Mouse (Mus musculus) G1E (cell line): ENCODE results near the gene Cd300lf. TPM values are rescaled to one million over a fixed set of nuclear protein-coding genes. Genes with fewer than 3 reads are reported as not detected.

ENCODE experiments used
- ATAC-seq: 2 replicates; pipeline ENCODE4 v1.8.0; 2016; ENCODE audit warnings: mild to moderate bottlenecking; ENCODE audit not compliant: insufficient number of reproducible peaks, poor library complexity, low FRiP score, severe bottlenecking; ENCODE audit errors: extremely low read depth
- DNase-seq: peaks from one replicate; pipeline ENCODE4 v3.0.0; 2012; ENCODE audit warnings: low spot score
- H3K27me3 ChIP-seq: 2 replicates; pipeline ENCODE4 v1.6.1; 2012; ENCODE audit warnings: mild to moderate bottlenecking, low read length, inconsistent platforms; ENCODE audit not compliant: insufficient read depth
- H3K36me3 ChIP-seq: replicated peaks from 2 replicates; pipeline ENCODE3; 2012; ENCODE audit warnings: mild to moderate bottlenecking, inconsistent platforms
- H3K4me1 ChIP-seq: 2 replicates; pipeline ENCODE4 v1.6.1; 2012; ENCODE audit warnings: low read depth, low read length, inconsistent platforms, mixed read lengths; ENCODE audit not compliant: insufficient read depth
- H3K4me3 ChIP-seq: 2 replicates; pipeline ENCODE4 v1.5.1; 2012; ENCODE audit warnings: low read depth, mild to moderate bottlenecking, inconsistent platforms, low read length, moderate library complexity, mixed read lengths
- H3K9me3 ChIP-seq: replicated peaks from 2 replicates; pipeline ENCODE4 v1.6.1; 2012; ENCODE audit warnings: inconsistent platforms
- CTCF ChIP-seq: IDR thresholded peaks from 2 replicates; pipeline ENCODE4 v1.5.1; 2012; ENCODE audit warnings: low read depth, low read length, inconsistent platforms, mixed read lengths
- GATA1 ChIP-seq: IDR thresholded peaks from 2 replicates; pipeline ENCODE4 v1.6.1; 2012; ENCODE audit warnings: borderline replicate concordance, low read length, inconsistent platforms, mixed read lengths
- GATA2 ChIP-seq: IDR thresholded peaks from 2 replicates; pipeline ENCODE4 v1.6.1; 2012; ENCODE audit warnings: low read depth, low read length, inconsistent platforms, borderline replicate concordance
- POLR2AphosphoS5 ChIP-seq: IDR thresholded peaks from 2 replicates; pipeline ENCODE4 v1.6.1; 2012; ENCODE audit warnings: low read depth, low read length, inconsistent platforms; ENCODE audit not compliant: insufficient replicate concordance
- TAL1 ChIP-seq: conservative IDR thresholded peaks from 2 replicates; pipeline ENCODE4 v1.6.1; 2012; ENCODE audit warnings: low read depth, low read length, inconsistent platforms, mixed read lengths
- polyA plus RNA-seq: library from polyadenylated mRNA; stranded (reverse); fragments of >175 nt; gene quantifications from 2 replicates; pipeline ENCODE4 v1.2.3, GENCODE M21; 2012
- total RNA-seq, 2 experiments: library from RNA; stranded (forward) in 1 of 2; stranded (reverse) in 1 of 2; fragments of 200-1000 nt in 1 of 2; fragments of >200 nt in 1 of 2; fragmentation: Nextera tagmentation in 1 of 2; gene quantifications; 2 replicates each; pipeline ENCODE4 v1.2.3; 2014 to 2017

Gene Cd300lf
- total and polyA plus RNA-seq, 3 experiments, result 1.6 TPM; not detected in 2

- TF ChIP-seq POLR2AphosphoS5 (no peak), CTCF (no peak), GATA1 (no peak), GATA2 (no peak), TAL1 (no peak)
- Histone ChIP-seq H3K4me1 (no peaks in the 10 kb centered on the region), H3K36me3 (no peaks in the 10 kb centered on the region), H3K4me3 (no peak within 1 kb of the TSS), H3K27me3 (no peaks in the 10 kb centered on the region; the same call in 1 of the 2 replicates), H3K9me3 (peaks cover 10% of the 10 kb centered on the region; the same call in 1 of the 2 replicates)
- no peak for DNase-seq
- ATAC-seq, result no peak
These were observed 42.4 kb downstream of the Cd300lf start, which contains the start of gene Rab37 for GRCm38 (mm10) chr11:115091362-115091901. TSS of gene Rab37 (plus strand) at chr11:115091431.

- no peak for ATAC-seq
- TF ChIP-seq POLR2AphosphoS5 (no peak), CTCF (peak; percentile 36)
- Histone ChIP-seq H3K36me3 (no peaks in the 10 kb centered on the region), H3K4me1 (no peaks in the 10 kb centered on the region), H3K27me3 (no peaks in the 10 kb centered on the region; the same call in 1 of the 2 replicates), H3K9me3 (peaks cover 10% of the 10 kb centered on the region; the same call in 1 of the 2 replicates), H3K4me3 (no peak overlapping the region)
- DNase-seq, result no peak
These were observed 43.9 kb downstream of the Cd300lf start for GRCm38 (mm10) chr11:115089853-115090252.

- Histone ChIP-seq H3K4me3 (no peak overlapping the region), H3K27me3 (peaks cover 3% of the 10 kb centered on the region; the same call in 1 of the 2 replicates), H3K4me1 (no peaks in the 10 kb centered on the region), H3K9me3 (peaks cover 7% of the 10 kb centered on the region; the same call in 1 of the 2 replicates), H3K36me3 (no peaks in the 10 kb centered on the region)
- ATAC-seq, result no peak
- TF ChIP-seq CTCF, result no peak
- no peak for TF ChIP-seq TAL1
- no peak for TF ChIP-seq GATA2
- TF ChIP-seq GATA1, result no peak
- TF ChIP-seq POLR2AphosphoS5, result no peak
- no peak for DNase-seq
These were observed 47.6 kb downstream of the Cd300lf start for GRCm38 (mm10) chr11:115086213-115086612.

GRCm38 (mm10) chr11:115085064-115085463 lies 48.7 kb downstream of the Cd300lf start:
- H3K27me3 ChIP-seq, result peaks cover 3% of the 10 kb centered on the region; the same call in 1 of the 2 replicates
- no peaks in the 10 kb centered on the region for H3K36me3 ChIP-seq
- peaks cover 6% of the 10 kb centered on the region; the same call in 1 of the 2 replicates for H3K9me3 ChIP-seq
- H3K4me1 ChIP-seq, result no peaks in the 10 kb centered on the region
- DNase-seq, result no peak
- no peak overlapping the region for H3K4me3 ChIP-seq
- TF ChIP-seq CTCF (no peak), GATA1 (no peak)
- ATAC-seq, result no peak

GRCm38 (mm10) chr11:115084595-115084994 lies 49.2 kb downstream of the Cd300lf start:
- Histone ChIP-seq H3K4me3 (no peak overlapping the region), H3K27me3 (peaks cover 3% of the 10 kb centered on the region; the same call in 1 of the 2 replicates), H3K4me1 (no peaks in the 10 kb centered on the region), H3K9me3 (peaks cover 6% of the 10 kb centered on the region; the same call in 1 of the 2 replicates), H3K36me3 (no peaks in the 10 kb centered on the region)
- no peak for TF ChIP-seq GATA1
- no peak for TF ChIP-seq CTCF
- TF ChIP-seq GATA2, result no peak
- no peak for TF ChIP-seq TAL1
- no peak for TF ChIP-seq POLR2AphosphoS5
- no peak for DNase-seq
- no peak for ATAC-seq

GRCm38 (mm10) chr11:115083376-115084139 lies 50.2 kb downstream of the Cd300lf start:
- ATAC-seq (peak; percentile 45; the same call in 1 of the 2 replicates), DNase-seq (peak; percentile 10)
- no peaks in the 10 kb centered on the region for H3K4me1 ChIP-seq
- H3K9me3 ChIP-seq, result peaks cover 7% of the 10 kb centered on the region
- TF ChIP-seq GATA1 (no peak), CTCF (peak; percentile 81)
- H3K4me3 ChIP-seq, result no peak overlapping the region
- peaks cover 3% of the 10 kb centered on the region; the same call in 1 of the 2 replicates for H3K27me3 ChIP-seq
- no peaks in the 10 kb centered on the region for H3K36me3 ChIP-seq
